Mouse (Mus musculus): ENCODE measurements around the gene Egfem1. TPM values are rescaled to one million over a fixed set of nuclear protein-coding genes. Genes with fewer than 3 reads are reported as not detected.

Gene Egfem1
- total and polyA plus RNA-seq, 3 experiments = 0.04 TPM; not detected in 2

DNA sequence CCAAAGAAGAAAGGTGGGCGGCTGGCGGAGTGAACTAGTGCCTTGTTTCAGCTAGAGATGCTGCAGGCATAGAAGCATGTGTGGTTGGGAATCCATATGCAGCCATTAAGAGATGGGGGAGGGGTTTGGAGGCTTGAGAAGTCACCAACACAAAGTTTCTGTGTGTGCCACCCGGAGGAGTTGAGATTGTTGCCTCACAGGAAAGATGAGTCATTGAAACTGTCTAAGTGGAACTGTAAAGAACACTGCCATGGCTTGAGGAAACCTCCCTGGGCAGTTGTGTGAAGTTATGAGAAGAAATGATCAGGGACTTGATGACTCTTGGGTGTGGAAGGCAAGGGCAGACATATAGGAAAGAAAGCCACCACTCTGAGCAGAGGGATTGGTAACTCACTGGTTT lies 32.7 kb downstream of the Egfem1 start:
- Histone ChIP-seq H3K27ac (no peak overlapping the region), H3K36me3 (ENCODE audit: control insufficient read depth, insufficient read depth, low read length) (no peaks in the 10 kb centered on the region), H3K4me1 (ENCODE audit: control insufficient read depth, insufficient read depth, low read length) (peaks cover 1% of the 10 kb centered on the region), H3K9ac (ENCODE audit: low read depth, low read length) (no peak overlapping the region), H3K4me3 (no peak overlapping the region), H3K79me2 (replicated peaks; ENCODE audit: control insufficient read depth, insufficient read depth, low read length) (no peaks in the 10 kb centered on the region), H3K27me3 (ENCODE audit: control insufficient read depth, insufficient read depth, low read length) (no peaks in the 10 kb centered on the region)
- TF ChIP-seq CTCF (IDR thresholded peaks at IDR 0.05) = no peak
- TF ChIP-seq EP300 (IDR thresholded peaks at IDR 0.05; ENCODE audit: insufficient read depth, low read depth, low read length) = no peak
- TF ChIP-seq POLR2A (IDR thresholded peaks at IDR 0.05; ENCODE audit: insufficient read depth, low read depth, low read length) = no peak
- DNase-seq = no peak
- 70% methylated on average over 3 of the region's 3 CpGs for WGBS
- intact Hi-C loops (cut with DNase I) = no loop called here

- Histone ChIP-seq H3K4me3 (no peak overlapping the region), H3K9ac (ENCODE audit: low read depth, low read length) (no peak overlapping the region), H3K79me2 (replicated peaks; ENCODE audit: control insufficient read depth, insufficient read depth, low read length) (no peaks in the 10 kb centered on the region), H3K4me1 (ENCODE audit: control insufficient read depth, insufficient read depth, low read length) (peaks cover 1% of the 10 kb centered on the region), H3K27me3 (ENCODE audit: control insufficient read depth, insufficient read depth, low read length) (no peaks in the 10 kb centered on the region), H3K36me3 (ENCODE audit: control insufficient read depth, insufficient read depth, low read length) (no peaks in the 10 kb centered on the region), H3K27ac (peak overlapping the region; percentile 51)
- intact Hi-C loops (cut with DNase I) = no loop called here
- peak in 1 of 2 experiments; percentile 6 for DNase-seq
- TF ChIP-seq CTCF (IDR thresholded peaks at IDR 0.05) (no peak), EP300 (IDR thresholded peaks at IDR 0.05; ENCODE audit: insufficient read depth, low read depth, low read length) (no peak), POLR2A (IDR thresholded peaks at IDR 0.05; ENCODE audit: insufficient read depth, low read depth, low read length) (no peak)
- 29% methylated on average over 1 of the region's 1 CpGs for WGBS
Observed at GRCm38 (mm10) chr3:29117379-29117778, 35.6 kb downstream of the Egfem1 start.

DNA sequence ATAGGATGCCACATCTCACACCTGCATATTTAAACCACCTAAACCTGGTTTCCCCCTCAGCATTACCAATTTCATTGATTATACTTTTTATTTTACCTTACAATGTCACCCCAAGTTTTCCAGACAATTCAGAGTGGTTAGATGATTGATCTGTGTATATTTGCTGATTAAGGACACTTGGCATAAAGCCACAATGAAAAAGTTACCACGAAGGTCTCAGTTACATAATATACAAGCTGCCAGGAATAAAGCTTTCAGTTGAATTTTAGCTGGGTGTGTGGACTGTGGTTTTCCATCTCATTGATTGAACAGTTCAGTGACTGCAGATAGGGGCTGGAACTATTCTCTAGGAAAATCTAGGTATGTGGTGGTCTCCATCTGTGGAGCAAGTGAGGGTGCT lies 40.7 kb downstream of the Egfem1 start:
- H3K27me3 ChIP-seq (ENCODE audit: control insufficient read depth, insufficient read depth, low read length) = no peaks in the 10 kb centered on the region
- H3K4me1 ChIP-seq (ENCODE audit: control insufficient read depth, insufficient read depth, low read length) = peaks cover 1% of the 10 kb centered on the region
- no peaks in the 10 kb centered on the region for H3K79me2 ChIP-seq (replicated peaks; ENCODE audit: control insufficient read depth, insufficient read depth, low read length)
- DNase-seq = no peak
- H3K27ac ChIP-seq = no peak overlapping the region
- H3K4me3 ChIP-seq = no peak overlapping the region
- intact Hi-C loops (cut with DNase I) = no loop called here
- TF ChIP-seq EP300 (IDR thresholded peaks at IDR 0.05; ENCODE audit: insufficient read depth, low read depth, low read length) = no peak
- no peak for TF ChIP-seq CTCF (IDR thresholded peaks at IDR 0.05)
- TF ChIP-seq POLR2A (IDR thresholded peaks at IDR 0.05; ENCODE audit: insufficient read depth, low read depth, low read length) = no peak
- 63% methylated on average over 1 of the region's 1 CpGs for WGBS
- no peaks in the 10 kb centered on the region for H3K36me3 ChIP-seq (ENCODE audit: control insufficient read depth, insufficient read depth, low read length)
- no peak overlapping the region for H3K9ac ChIP-seq (ENCODE audit: low read depth, low read length)

GRCm38 (mm10) chr3:29132054-29132931 lies 50.5 kb downstream of the Egfem1 start:
- H3K27ac ChIP-seq = no peak overlapping the region
- H3K4me1 ChIP-seq (ENCODE audit: control insufficient read depth, insufficient read depth, low read length) = no peaks in the 10 kb centered on the region
- H3K4me3 ChIP-seq = no peak overlapping the region
- no peak for DNase-seq
- peaks cover 1% of the 10 kb centered on the region; the same call in 1 of the 2 replicates for H3K27me3 ChIP-seq (ENCODE audit: control insufficient read depth, insufficient read depth, low read length)
- no peaks in the 10 kb centered on the region for H3K36me3 ChIP-seq (ENCODE audit: control insufficient read depth, insufficient read depth, low read length)
- 68% methylated on average over 2 of the region's 2 CpGs for WGBS
- TF ChIP-seq POLR2A (IDR thresholded peaks at IDR 0.05; ENCODE audit: insufficient read depth, low read depth, low read length) (no peak), EP300 (IDR thresholded peaks at IDR 0.05; ENCODE audit: insufficient read depth, low read depth, low read length) (no peak), CTCF (IDR thresholded peaks at IDR 0.05) (no peak)
- H3K79me2 ChIP-seq (replicated peaks; ENCODE audit: control insufficient read depth, insufficient read depth, low read length) = no peaks in the 10 kb centered on the region
- H3K9ac ChIP-seq (ENCODE audit: low read depth, low read length) = no peak overlapping the region
- intact Hi-C loops (cut with DNase I) = no loop called here

DNA sequence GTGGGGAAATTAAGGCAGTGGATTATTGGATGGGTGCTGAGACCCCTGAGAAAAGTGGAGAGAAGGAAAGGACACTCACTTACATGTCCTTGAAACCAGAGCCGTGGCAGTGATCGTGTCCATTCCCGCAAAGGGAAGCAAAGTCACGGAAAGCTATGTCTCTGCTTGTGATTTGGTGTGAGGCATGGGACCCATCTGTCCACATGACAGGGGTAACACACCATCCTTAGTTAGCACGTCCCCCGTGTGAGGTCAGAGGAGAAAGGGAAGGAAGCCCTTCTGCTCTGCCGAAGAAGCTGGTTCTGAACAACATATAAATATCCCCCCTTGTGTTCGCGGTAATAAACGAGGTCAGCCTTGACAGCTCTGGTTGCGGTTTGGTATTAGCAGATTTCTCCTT lies 52.7 kb downstream of the Egfem1 start:
- Histone ChIP-seq H3K27ac (no peak overlapping the region), H3K27me3 (ENCODE audit: control insufficient read depth, insufficient read depth, low read length) (peaks cover 1% of the 10 kb centered on the region; the same call in 1 of the 2 replicates), H3K79me2 (replicated peaks; ENCODE audit: control insufficient read depth, insufficient read depth, low read length) (no peaks in the 10 kb centered on the region), H3K9ac (ENCODE audit: low read depth, low read length) (no peak overlapping the region), H3K36me3 (ENCODE audit: control insufficient read depth, insufficient read depth, low read length) (no peaks in the 10 kb centered on the region), H3K4me1 (ENCODE audit: control insufficient read depth, insufficient read depth, low read length) (no peaks in the 10 kb centered on the region), H3K4me3 (no peak overlapping the region)
- WGBS = 61% methylated on average over 11 of the region's 11 CpGs
- intact Hi-C loops (cut with DNase I) = no loop called here
- TF ChIP-seq CTCF (IDR thresholded peaks at IDR 0.05) (no peak), POLR2A (IDR thresholded peaks at IDR 0.05; ENCODE audit: insufficient read depth, low read depth, low read length) (no peak), EP300 (IDR thresholded peaks at IDR 0.05; ENCODE audit: insufficient read depth, low read depth, low read length) (no peak)
- DNase-seq = no peak

Data from heart, adult 2 months (tissue).